Mouse (Mus musculus) limb, embryonic 11.5 days (tissue): ENCODE measurements around the gene Myl6. TPM values are rescaled to one million over a fixed set of nuclear protein-coding genes. Genes with fewer than 3 reads are reported as not detected.

Experiments
- ATAC-seq: fragments of 200-750 bp; cut with Nextera tagmentation; 2 replicates; pipeline ENCODE4 v1.8.0; 2017; ENCODE audit warnings: low read depth; ENCODE audit not compliant: insufficient number of reproducible peaks, low FRiP score, low TSS enrichment
- DNase-seq: peaks from one replicate; pipeline ENCODE4 v3.0.0-alpha.2; 2015; ENCODE audit warnings: low spot score
- H3K27ac ChIP-seq: fragments of 300-500 bp; sonication (generic); replicated peaks from 2 replicates; pipeline ENCODE4 v1.5.1; 2014; ENCODE audit warnings: low read depth, mild to moderate bottlenecking, low read length
- H3K27me3 ChIP-seq: fragments of 300-500 bp; sonication (generic); 2 replicates; pipeline ENCODE4 v1.6.1; 2014; ENCODE audit warnings: mild to moderate bottlenecking, low read length, mixed read lengths; ENCODE audit not compliant: control insufficient read depth, insufficient read depth
- H3K36me3 ChIP-seq: fragments of 300-500 bp; sonication (generic); 2 replicates; pipeline ENCODE4 v1.6.1; 2014; ENCODE audit warnings: mild to moderate bottlenecking, low read length, moderate library complexity, mixed read lengths; ENCODE audit not compliant: control insufficient read depth, insufficient read depth
- H3K4me1 ChIP-seq: fragments of 300-500 bp; sonication (generic); 2 replicates; pipeline ENCODE4 v1.6.1; 2014; ENCODE audit warnings: low read length, mixed read lengths; ENCODE audit not compliant: control insufficient read depth, insufficient read depth
- H3K4me2 ChIP-seq: fragments of 300-500 bp; sonication (generic); 2 replicates; pipeline ENCODE4 v1.6.1; 2014; ENCODE audit warnings: low read depth, mild to moderate bottlenecking, moderate library complexity; ENCODE audit not compliant: severe bottlenecking
- H3K4me3 ChIP-seq: fragments of 300-500 bp; sonication (generic); 2 replicates; pipeline ENCODE4 v1.5.1; 2014; ENCODE audit warnings: low read depth, low read length
- H3K9ac ChIP-seq: fragments of 300-500 bp; sonication (generic); 2 replicates; pipeline ENCODE4 v1.6.1; 2014; ENCODE audit warnings: mild to moderate bottlenecking, low read length
- H3K9me3 ChIP-seq: fragments of 300-500 bp; sonication (generic); 2 replicates; pipeline ENCODE4 v1.6.1; 2016; ENCODE audit warnings: low read length; ENCODE audit not compliant: control insufficient read depth
- WGBS: fragments of 180-500 bp; shearing (Covaris S2); extraction: QIAGEN DNeasy Blood & Tissue Kit; methylation state at CpG from one replicate; pipeline ENCODE4 v1.1.7; 2014; 5-methylcytosine and 5-hydroxymethylcytosine counted together
- polyA plus RNA-seq: library from polyadenylated mRNA; unstranded; fragments of >200 nt; fragmentation: Nextera tagmentation; extraction: Ambion mirVana; gene quantifications from 2 replicates; pipeline ENCODE4 v1.2.1, GENCODE M21; 2014

Gene Myl6
- polyA plus RNA-seq, 1 experiment from 2014 or later = 696 TPM

- Histone ChIP-seq H3K4me2 (peak within 1 kb of the TSS; percentile 100), H3K4me3 (peak within 1 kb of the TSS; percentile 67), H3K9me3 (no peaks in the 10 kb centered on the region), H3K9ac (peak within 1 kb of the TSS; percentile 56), H3K36me3 (no peaks in the 10 kb centered on the region), H3K27me3 (peaks cover 29% of the 10 kb centered on the region), H3K27ac (no peak within 1 kb of the TSS), H3K4me1 (peaks cover 6% of the 10 kb centered on the region; the same call in 1 of the 2 replicates)
- peak; percentile 95 for ATAC-seq
- DNase-seq = peak; percentile 90
- WGBS = under 1% methylated on average over 37 of the region's 37 CpGs
Measured at GRCm38 (mm10) chr10:128525671-128526308, 31.8 kb upstream of the Myl6 start, which contains the start of gene Esyt1. Esyt1 (minus strand) TSS chr10:128525871.

DNA sequence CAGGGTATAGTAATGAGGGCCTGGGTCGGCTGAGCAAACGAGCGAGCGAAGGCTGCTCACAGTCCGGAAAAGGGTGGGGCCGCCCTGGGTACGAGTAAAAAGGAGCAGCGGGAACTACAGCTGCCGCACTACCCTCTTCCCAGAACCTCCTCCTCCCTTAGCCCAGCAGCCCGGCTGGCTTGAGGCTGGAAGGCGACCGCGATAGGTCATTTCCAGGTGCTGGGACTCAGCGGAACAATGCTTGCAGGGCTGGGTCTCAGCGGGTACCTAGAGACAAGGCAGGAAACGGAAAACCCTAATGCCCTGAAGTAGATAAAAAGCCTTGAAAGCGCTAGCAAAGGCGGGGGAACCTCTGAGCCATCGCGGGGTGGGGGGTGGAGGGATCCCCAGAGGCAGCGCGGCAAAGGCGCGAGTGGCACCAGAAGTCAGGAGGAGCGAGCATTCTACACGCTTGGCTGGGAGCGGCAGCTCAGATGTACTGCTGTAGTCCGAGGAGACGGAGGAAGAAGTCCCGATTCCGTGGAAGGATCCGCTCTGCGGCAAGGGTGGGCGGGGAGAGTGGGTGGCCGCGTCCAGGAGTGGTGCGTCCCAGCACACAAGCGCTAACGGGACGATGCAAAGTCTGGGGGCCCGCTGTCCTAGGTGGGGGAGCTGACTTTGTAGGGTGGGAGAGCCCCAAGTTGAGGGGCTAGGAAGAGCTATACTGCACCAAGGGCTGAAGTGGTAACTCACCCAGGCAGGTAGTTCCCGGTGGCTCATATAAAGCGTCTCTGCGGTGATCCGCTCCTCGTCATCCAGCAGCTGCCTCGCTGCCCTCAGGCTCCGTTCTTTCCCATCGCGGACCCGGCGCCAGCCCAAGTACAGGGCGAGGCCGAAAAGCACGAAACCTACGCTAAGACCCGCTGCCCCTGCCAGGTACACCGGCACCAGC is 31.1 kb upstream of the Myl6 start:
- Histone ChIP-seq H3K27ac (no peak overlapping the region), H3K9me3 (no peaks in the 10 kb centered on the region), H3K36me3 (no peaks in the 10 kb centered on the region), H3K4me3 (peak overlapping the region; percentile 67), H3K9ac (peak overlapping the region; percentile 56), H3K27me3 (peaks cover 29% of the 10 kb centered on the region), H3K4me2 (peak overlapping the region; percentile 100), H3K4me1 (peaks cover 6% of the 10 kb centered on the region; the same call in 1 of the 2 replicates)
- peak; percentile 69 for DNase-seq
- peak; percentile 48 for ATAC-seq
- WGBS = under 1% methylated on average over 58 of the region's 58 CpGs

DNA sequence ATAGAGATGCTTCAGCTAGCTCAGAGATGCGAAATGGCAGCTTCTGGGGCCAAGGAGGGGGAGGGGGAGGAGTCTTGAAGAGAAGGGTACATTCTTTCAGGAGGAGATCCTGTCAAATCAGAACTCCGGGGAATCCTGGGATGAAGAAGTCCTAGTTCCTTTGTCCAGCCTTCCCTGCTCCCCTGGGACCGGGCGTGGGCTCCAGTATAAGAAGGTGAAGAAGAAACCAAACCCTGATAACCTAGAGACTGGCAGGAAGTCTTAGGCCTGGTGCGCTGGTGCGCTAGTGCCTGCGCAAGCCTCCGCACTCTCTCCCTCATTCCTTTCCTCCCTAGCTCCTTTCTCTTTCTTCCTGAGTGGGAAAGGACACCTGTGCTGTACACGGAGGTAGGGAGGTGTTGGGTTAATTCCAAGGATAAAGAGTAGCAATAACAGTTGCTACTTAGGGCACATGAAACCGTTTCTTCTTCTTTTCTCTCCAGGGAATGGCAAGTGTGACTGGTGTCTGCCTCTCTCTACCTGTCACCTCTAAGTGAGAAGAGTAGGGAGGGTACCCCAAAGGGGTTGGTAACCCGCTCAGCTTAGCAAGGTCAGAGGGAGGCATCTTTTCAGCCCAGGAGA is 30.3 kb upstream of the Myl6 start:
- H3K9ac ChIP-seq = peak overlapping the region; percentile 56
- H3K4me2 ChIP-seq = peak overlapping the region; percentile 100
- peaks cover 29% of the 10 kb centered on the region for H3K27me3 ChIP-seq
- peaks cover 6% of the 10 kb centered on the region; the same call in 1 of the 2 replicates for H3K4me1 ChIP-seq
- 8% methylated on average over 11 of the region's 11 CpGs for WGBS
- ATAC-seq = no peak
- H3K4me3 ChIP-seq = peak overlapping the region; percentile 67
- no peak for DNase-seq
- H3K27ac ChIP-seq = no peak overlapping the region
- no peaks in the 10 kb centered on the region for H3K9me3 ChIP-seq
- H3K36me3 ChIP-seq = no peaks in the 10 kb centered on the region

- ATAC-seq (no peak), DNase-seq (no peak)
- Histone ChIP-seq H3K4me1 (peaks cover 6% of the 10 kb centered on the region; the same call in 1 of the 2 replicates), H3K27me3 (peaks cover 38% of the 10 kb centered on the region), H3K4me3 (no peak overlapping the region), H3K27ac (no peak overlapping the region), H3K4me2 (no peak overlapping the region), H3K36me3 (no peaks in the 10 kb centered on the region), H3K9ac (no peak overlapping the region), H3K9me3 (no peaks in the 10 kb centered on the region)
- WGBS = 78% methylated on average over 6 of the region's 6 CpGs
Measured at GRCm38 (mm10) chr10:128522351-128522750, 28.4 kb upstream of the Myl6 start.

DNA sequence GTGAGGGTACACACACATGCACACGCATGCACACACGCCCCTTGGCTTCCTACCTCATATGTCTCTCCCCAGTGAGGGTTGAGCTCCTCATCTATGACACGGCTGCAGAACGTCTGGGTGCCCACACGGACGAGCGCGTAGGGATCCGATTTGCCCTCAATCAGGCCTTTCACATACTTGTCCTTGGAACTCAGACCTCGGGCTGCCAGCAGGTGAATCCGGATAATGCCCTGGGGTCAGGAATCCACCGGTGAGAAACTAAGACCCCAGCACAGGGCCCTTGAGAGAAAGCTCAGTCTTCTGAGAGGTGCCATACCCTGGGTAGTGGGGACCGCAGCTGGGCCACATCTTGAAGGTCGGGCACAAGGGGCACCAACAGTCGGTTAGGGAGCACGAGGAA is 26.6 kb upstream of the Myl6 start:
- Histone ChIP-seq H3K4me1 (peaks cover 6% of the 10 kb centered on the region; the same call in 1 of the 2 replicates), H3K27ac (no peak overlapping the region), H3K9me3 (no peaks in the 10 kb centered on the region), H3K27me3 (peaks cover 52% of the 10 kb centered on the region), H3K4me3 (no peak overlapping the region), H3K9ac (no peak overlapping the region), H3K36me3 (no peaks in the 10 kb centered on the region; the same call in 1 of the 2 replicates), H3K4me2 (no peak overlapping the region)
- ATAC-seq (no peak), DNase-seq (no peak)
- WGBS = 87% methylated on average over 16 of the region's 16 CpGs

DNA sequence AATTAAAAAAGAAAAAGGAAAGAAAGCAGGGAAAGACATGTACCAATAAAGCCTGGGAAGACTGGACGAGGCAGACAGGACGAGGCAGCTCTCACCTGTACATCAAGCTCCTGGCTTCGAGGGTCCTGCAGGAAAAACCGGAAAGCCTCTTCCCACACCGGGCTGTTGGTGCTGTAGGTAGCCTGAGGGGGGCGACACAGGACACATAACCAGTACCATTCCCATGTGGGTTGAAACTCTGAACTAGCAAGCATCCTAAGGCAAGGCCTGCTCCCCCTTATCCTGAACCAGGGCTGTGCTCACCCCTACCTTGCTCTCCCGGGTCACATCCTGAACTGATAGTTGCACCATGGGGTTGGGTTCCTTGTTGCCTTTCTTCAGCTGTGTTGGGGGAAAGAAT is 24.9 kb upstream of the Myl6 start:
- Histone ChIP-seq H3K4me3 (no peak overlapping the region), H3K9ac (no peak overlapping the region), H3K36me3 (no peaks in the 10 kb centered on the region; the same call in 1 of the 2 replicates), H3K9me3 (no peaks in the 10 kb centered on the region), H3K4me1 (no peaks in the 10 kb centered on the region), H3K4me2 (no peak overlapping the region), H3K27ac (no peak overlapping the region), H3K27me3 (peaks cover 44% of the 10 kb centered on the region)
- ATAC-seq (no peak), DNase-seq (peak; percentile 34)
- 74% methylated on average over 7 of the region's 7 CpGs for WGBS

GRCm38 (mm10) chr10:128516677-128517076 is 22.7 kb upstream of the Myl6 start:
- Histone ChIP-seq H3K4me3 (no peak overlapping the region), H3K27ac (no peak overlapping the region), H3K27me3 (peaks cover 33% of the 10 kb centered on the region), H3K4me2 (no peak overlapping the region), H3K4me1 (no peaks in the 10 kb centered on the region), H3K36me3 (no peaks in the 10 kb centered on the region; the same call in 1 of the 2 replicates), H3K9ac (no peak overlapping the region), H3K9me3 (no peaks in the 10 kb centered on the region)
- ATAC-seq (no peak), DNase-seq (no peak)
- WGBS = 20% methylated on average over 6 of the region's 6 CpGs

- H3K4me2 ChIP-seq = peak overlapping the region; percentile 28; the same call in 1 of the 2 replicates
- H3K36me3 ChIP-seq = no peaks in the 10 kb centered on the region; the same call in 1 of the 2 replicates
- 6% methylated on average over 20 of the region's 20 CpGs for WGBS
- H3K9ac ChIP-seq = no peak overlapping the region
- no peak overlapping the region for H3K27ac ChIP-seq
- ATAC-seq = peak; percentile 35; the same call in 1 of the 2 replicates
- peaks cover 31% of the 10 kb centered on the region for H3K27me3 ChIP-seq
- no peaks in the 10 kb centered on the region for H3K9me3 ChIP-seq
- no peak for DNase-seq
- H3K4me3 ChIP-seq = no peak overlapping the region; the same call in 1 of the 2 replicates
- no peaks in the 10 kb centered on the region for H3K4me1 ChIP-seq
Measured at GRCm38 (mm10) chr10:128516029-128516428, 22.1 kb upstream of the Myl6 start.
